Mouse (Mus musculus): ENCODE data around the gene 2310061N02Rik.

- TF ChIP-seq CTCF (IDR thresholded peaks at IDR 0.05; ENCODE audit: low read depth) (0 out of 2 replicates have a peak, but pooled peaks have one; percentile 15), EP300 (IDR thresholded peaks at IDR 0.05; ENCODE audit: low read depth) (no peak)
Measured at GRCm38 (mm10) chr16:88711245-88711644, 3.5 kb upstream of the 2310061N02Rik start.

All from liver, embryonic 14.5 days (tissue).